Mouse (Mus musculus) liver, embryonic 14.5 days (tissue): ENCODE data around the gene Urad. TPM values are rescaled to one million over a fixed set of nuclear protein-coding genes. Genes with fewer than 3 reads are reported as not detected.

Experiments used
- ATAC-seq: fragments of 200-750 bp; cut with Nextera tagmentation; 2 replicates; pipeline ENCODE4 v1.8.0; 2017; ENCODE audit warnings: moderate number of reproducible peaks, mild to moderate bottlenecking, moderate library complexity; ENCODE audit not compliant: insufficient read depth
- DNase-seq, 3 experiments: peaks; one replicate each; pipeline ENCODE4 v3.0.0-alpha.2; 2012 to 2013; ENCODE audit warnings: low read depth in 3 of 3, low spot score in 3 of 3
- H3K27ac ChIP-seq: fragments of 300-500 bp; sonication (generic); 2 replicates; pipeline ENCODE4 v1.5.1; 2014; ENCODE audit warnings: moderate library complexity, mild to moderate bottlenecking, control low read depth, inconsistent platforms
- H3K27me3 ChIP-seq: fragments of 300-500 bp; sonication (generic); 2 replicates; pipeline ENCODE4 v1.6.1; 2014; ENCODE audit warnings: mild to moderate bottlenecking, low read length, moderate library complexity; ENCODE audit not compliant: control insufficient read depth, insufficient read depth
- H3K36me3 ChIP-seq: fragments of 300-500 bp; sonication (generic); replicated peaks from 2 replicates; pipeline ENCODE4 v1.6.1; 2014; ENCODE audit warnings: low read depth; ENCODE audit not compliant: control insufficient read depth, insufficient read depth
- H3K4me1 ChIP-seq, 2 experiments: fragments of 200-500 bp in 1 of 2; fragments of 300-500 bp in 1 of 2; sonication (generic) in 1 of 2; replicated peaks; 2 replicates each; pipeline ENCODE4 v1.6.1; 2012 to 2014; ENCODE audit warnings: antibody characterized with exemption in 1 of 2, inconsistent platforms in 1 of 2, low read length in 1 of 2; ENCODE audit not compliant: control insufficient read depth in 2 of 2, insufficient read depth in 2 of 2
- H3K4me2 ChIP-seq: fragments of 300-500 bp; sonication (generic); 2 replicates; pipeline ENCODE4 v1.6.1; 2014; ENCODE audit warnings: low read depth, mild to moderate bottlenecking, control low read depth, moderate library complexity
- H3K4me3 ChIP-seq, 2 experiments: fragments of 200-500 bp in 1 of 2; fragments of 300-500 bp in 1 of 2; sonication (generic) in 1 of 2; 2 replicates each; pipeline ENCODE4 v1.5.1; 2012 to 2014; ENCODE audit warnings: low read depth in 2 of 2, low read length in 2 of 2, mild to moderate bottlenecking in 2 of 2, control low read depth in 1 of 2, inconsistent platforms in 1 of 2, moderate library complexity in 1 of 2; ENCODE audit not compliant: insufficient read depth in 1 of 2
- H3K9ac ChIP-seq: fragments of 300-500 bp; sonication (generic); replicated peaks from 2 replicates; pipeline ENCODE4 v1.6.1; 2014; ENCODE audit warnings: mild to moderate bottlenecking, control low read depth, moderate library complexity
- H3K9me3 ChIP-seq: fragments of 300-500 bp; sonication (generic); 2 replicates; pipeline ENCODE4 v1.6.1; 2016; ENCODE audit warnings: low read length, mixed read lengths; ENCODE audit not compliant: control insufficient read depth
- CTCF ChIP-seq: IDR thresholded peaks from 2 replicates; pipeline ENCODE4 v1.5.1; 2016; ENCODE audit warnings: antibody characterized with exemption, low read depth, control low read depth
- EP300 ChIP-seq: IDR thresholded peaks from 2 replicates; pipeline ENCODE4 v1.6.1; 2016; ENCODE audit warnings: antibody characterized with exemption, low read depth
- WGBS: fragments of 180-500 bp; shearing (Covaris S2); extraction: QIAGEN DNeasy Blood & Tissue Kit; methylation state at CpG from one replicate; pipeline ENCODE4 v1.1.7; 2014; ENCODE audit not compliant: insufficient replicate concordance; 5-methylcytosine and 5-hydroxymethylcytosine counted together
- polyA plus RNA-seq, 2 experiments: library from polyadenylated mRNA; depleted of rRNA in 1 of 2; stranded (reverse) in 1 of 2; unstranded in 1 of 2; fragments of >200 nt; fragmentation: Nextera tagmentation in 1 of 2; extraction: Ambion mirVana in 1 of 2; gene quantifications; 2 replicates each; pipeline versions ENCODE4 v1.2.1 to v1.2.3; 2012 to 2014

Urad gene
- polyA plus RNA-seq, 2 experiments = 0.30 to 1.1 TPM

GRCm38 (mm10) chr5:147272046-147272807, 50.0 kb downstream of the Urad start:
- H3K4me3 ChIP-seq = no peak overlapping the region
- H3K9ac ChIP-seq = no peak overlapping the region
- no peak for DNase-seq
- H3K27ac ChIP-seq = no peak overlapping the region
- H3K4me1 ChIP-seq = no peaks in the 10 kb centered on the region
- H3K27me3 ChIP-seq = peaks cover 95% of the 10 kb centered on the region
- H3K4me2 ChIP-seq = no peak overlapping the region
- no peak for ATAC-seq
- TF ChIP-seq CTCF (no peak), EP300 (no peak)
- 9% methylated on average over 12 of the region's 12 CpGs for WGBS
- H3K9me3 ChIP-seq = no peaks in the 10 kb centered on the region
- no peaks in the 10 kb centered on the region for H3K36me3 ChIP-seq

- no peak overlapping the region for H3K4me2 ChIP-seq
These were observed 51.3 kb downstream of the Urad start for GRCm38 (mm10) chr5:147270673-147271655.

GRCm38 (mm10) chr5:147269926-147270672, 52.1 kb downstream of the Urad start, which contains the start of gene Pdx1:
Gene Pdx1 (plus strand): TSS chr5:147269959.
- Histone ChIP-seq H3K4me1 (no peaks in the 10 kb centered on the region), H3K4me2 (no peak within 1 kb of the TSS), H3K36me3 (no peaks in the 10 kb centered on the region), H3K27ac (no peak within 1 kb of the TSS), H3K9me3 (no peaks in the 10 kb centered on the region), H3K27me3 (peaks cover 76% of the 10 kb centered on the region), H3K9ac (no peak within 1 kb of the TSS), H3K4me3 (no peak within 1 kb of the TSS)
- TF ChIP-seq CTCF (no peak), EP300 (no peak)
- DNase-seq (no peak), ATAC-seq (no peak)
- WGBS = 1% methylated on average over 44 of the region's 44 CpGs

More at GRCm38 (mm10) chr5:147270673-147271655, 51.3 kb downstream of the Urad start:
- Histone ChIP-seq H3K27ac (no peak overlapping the region), H3K9ac (no peak overlapping the region), H3K27me3 (peaks cover 83% of the 10 kb centered on the region), H3K36me3 (no peaks in the 10 kb centered on the region), H3K9me3 (no peaks in the 10 kb centered on the region), H3K4me1 (no peaks in the 10 kb centered on the region), H3K4me3 (no peak overlapping the region)
- TF ChIP-seq EP300 (no peak), CTCF (no peak)
- DNase-seq (no peak), ATAC-seq (no peak)
- 4% methylated on average over 29 of the region's 29 CpGs for WGBS

GRCm38 (mm10) chr5:147269371-147269770, 52.9 kb downstream of the Urad start:
- Histone ChIP-seq H3K27ac (no peak overlapping the region), H3K27me3 (peaks cover 70% of the 10 kb centered on the region), H3K4me2 (no peak overlapping the region), H3K4me3 (no peak overlapping the region), H3K9me3 (no peaks in the 10 kb centered on the region), H3K36me3 (no peaks in the 10 kb centered on the region), H3K4me1 (no peaks in the 10 kb centered on the region), H3K9ac (no peak overlapping the region)
- ATAC-seq (no peak), DNase-seq (no peak)
- TF ChIP-seq EP300 (no peak), CTCF (no peak)
- WGBS = 4% methylated on average over 6 of the region's 6 CpGs
